Mouse (Mus musculus) right cerebral cortex, postnatal 4 days (tissue): Measurements from ENCODE around the gene Ak5.
"Not testable (repeated sequence)": the region's sequence is repeated elsewhere in the genome, so short reads cannot be mapped to it uniquely, and the experiment has no call there.

Experiments used
- DNase-seq: peaks from one replicate; pipeline ENCODE4 v3.0.0-alpha.2; 2022

The Ak5 gene

DNA sequence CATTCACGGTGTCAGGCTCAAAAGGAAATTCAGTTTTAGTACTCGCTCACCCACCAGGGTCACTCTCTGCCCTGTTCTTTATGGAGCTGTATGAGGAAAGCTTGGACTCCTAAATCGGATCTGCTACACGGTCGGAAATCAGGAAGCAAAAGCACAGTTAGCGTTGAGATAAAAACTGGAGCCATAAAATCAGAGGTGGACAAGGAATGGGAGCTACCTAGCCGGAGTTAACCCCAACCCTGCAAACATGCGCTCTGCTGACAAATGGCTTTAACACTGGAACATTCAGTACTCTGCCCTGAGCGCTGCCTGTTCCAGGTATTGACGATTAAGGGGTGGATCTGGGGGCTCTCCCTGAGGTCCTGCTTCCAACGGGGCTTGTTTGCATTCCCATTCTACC lies 47.6 kb downstream of the Ak5 start:
- DNase-seq, result no peak

DNA sequence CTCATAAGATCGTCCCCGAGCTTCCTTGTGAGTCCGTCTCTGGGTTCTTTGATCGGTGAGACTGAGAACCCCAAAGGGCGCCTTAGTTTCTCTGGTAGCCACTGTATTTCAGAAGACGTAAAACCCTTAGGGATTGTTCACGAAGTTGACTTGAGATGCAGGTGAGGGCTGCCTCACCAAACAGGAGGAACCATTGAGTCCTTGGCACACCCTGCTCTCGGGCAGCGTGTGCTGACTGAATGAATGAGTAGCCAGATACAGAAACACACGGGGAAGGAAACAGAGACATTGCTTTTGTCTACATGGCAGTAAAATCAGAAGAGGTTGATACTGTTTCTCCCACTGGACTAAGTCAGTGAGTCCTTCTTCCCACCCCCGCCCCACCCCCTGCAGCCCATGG lies 48.1 kb downstream of the Ak5 start:
- no peak for DNase-seq

DNA sequence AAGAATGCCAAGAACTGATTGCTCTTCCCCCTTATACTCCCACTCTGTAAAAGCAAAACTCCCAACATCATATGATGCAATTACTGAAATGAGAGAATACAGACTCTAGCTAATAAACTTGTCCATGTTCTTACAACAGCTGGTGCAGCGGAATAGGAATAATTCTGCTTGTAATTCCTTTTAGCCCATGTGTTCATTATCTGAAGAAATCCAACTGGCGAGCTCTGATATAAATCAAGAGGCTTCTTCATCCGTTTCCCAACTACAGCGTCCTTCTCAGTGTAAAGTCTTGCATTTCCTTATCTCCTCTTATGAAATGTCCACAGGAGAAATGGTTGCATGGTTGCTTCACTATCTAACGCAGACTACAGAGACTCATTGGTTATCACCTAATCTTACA lies 59.1 kb downstream of the Ak5 start:
- no peak for DNase-seq

DNA sequence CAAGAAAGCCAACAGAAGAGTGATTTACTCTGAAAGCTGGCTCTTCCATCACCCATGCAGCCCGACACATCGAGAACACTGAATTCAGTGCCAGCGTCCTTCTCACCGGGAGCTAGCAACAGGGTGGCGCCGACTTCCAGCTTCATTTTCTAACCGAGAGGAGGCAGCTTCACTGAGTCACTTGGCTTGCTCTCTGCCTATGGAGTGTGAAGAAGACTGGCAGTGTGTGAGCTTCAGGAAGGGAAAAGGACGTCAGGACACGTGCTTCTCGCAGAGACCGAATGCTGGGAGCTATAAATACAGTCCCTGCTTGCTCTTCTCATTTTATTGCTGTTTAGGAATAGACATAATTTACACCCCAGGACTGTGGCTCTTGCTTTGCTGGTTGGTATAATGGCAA lies 62.3 kb downstream of the Ak5 start:
- peak; percentile 34 for DNase-seq

DNA sequence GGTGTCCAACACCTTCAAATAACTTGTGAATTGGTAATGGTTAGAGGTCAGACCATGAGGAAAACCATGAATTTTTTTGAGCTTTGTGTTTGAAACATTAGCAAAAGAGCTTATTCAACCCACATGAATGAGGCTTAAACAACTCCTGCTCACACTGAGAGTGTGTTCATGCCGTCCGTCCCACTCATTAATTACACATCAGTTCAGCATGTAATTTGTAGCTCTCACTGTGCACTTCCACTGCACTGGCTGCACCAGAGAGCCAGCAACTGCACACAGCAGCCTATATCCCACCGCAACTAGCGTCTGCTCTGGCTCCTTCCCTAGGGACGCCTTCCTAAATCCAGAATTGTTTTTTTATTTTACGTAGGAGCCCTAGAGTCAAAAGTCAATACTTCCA lies 68.5 kb downstream of the Ak5 start:
- no peak for DNase-seq

DNA sequence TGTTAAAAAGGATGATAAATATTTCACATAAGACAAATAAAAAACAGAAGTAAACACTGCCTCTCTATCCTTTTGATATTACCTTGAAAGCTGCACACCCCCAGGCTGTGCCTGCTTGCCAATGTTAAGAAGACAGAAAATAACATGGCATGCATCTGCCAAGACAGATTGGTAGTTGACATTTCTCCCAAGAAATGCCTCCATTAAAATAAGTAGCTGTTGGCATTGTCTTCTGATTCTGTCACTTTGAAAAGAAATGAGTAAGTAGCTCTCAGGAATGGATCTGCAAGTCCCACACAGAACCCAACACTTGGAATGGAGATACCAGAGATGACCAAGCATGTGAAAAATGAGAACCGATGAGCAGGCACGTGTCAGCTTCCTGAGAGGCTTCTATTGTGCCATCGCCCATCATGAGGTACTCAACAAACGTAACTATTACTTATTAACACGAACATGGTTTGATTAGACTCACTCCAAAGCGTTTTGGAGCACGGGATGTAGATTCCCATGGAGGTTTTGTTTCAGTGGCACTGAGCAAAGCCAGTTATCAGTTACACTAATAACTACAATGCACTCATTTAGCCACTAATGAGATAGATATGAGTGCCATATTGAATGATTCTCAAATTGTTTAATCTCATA lies 71.6 kb downstream of the Ak5 start:
- no peak for DNase-seq

DNA sequence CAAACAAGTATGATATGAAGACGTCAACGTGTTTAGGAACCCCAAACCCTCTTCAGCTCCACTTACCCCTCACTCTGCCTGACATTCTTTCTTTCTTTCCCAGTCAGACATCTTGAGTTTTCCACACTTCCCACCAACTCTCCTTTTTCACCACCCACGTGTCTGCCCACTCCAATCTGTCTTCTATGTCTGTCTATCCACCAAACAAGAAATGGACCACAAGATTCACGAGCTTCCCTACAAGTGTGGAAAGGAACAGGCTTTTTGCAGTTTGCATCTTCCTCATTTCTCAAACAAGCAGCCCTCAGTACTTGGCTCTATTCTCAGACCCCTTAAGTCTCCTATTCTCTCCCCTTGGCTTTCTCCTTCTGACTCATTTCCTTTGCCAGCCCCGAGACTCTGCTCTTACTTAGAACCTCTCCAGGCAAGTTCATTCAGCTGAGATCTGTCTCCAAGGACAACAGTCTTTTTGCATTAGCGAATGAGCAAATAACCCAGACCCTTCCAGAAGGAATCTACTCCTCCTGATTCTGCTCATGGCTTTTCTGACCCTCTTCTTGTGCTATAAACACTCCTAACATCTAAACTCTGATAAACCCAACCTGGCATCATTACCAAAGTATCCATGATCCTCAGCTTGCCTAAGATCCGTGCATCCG lies 75.3 kb downstream of the Ak5 start:
- no peak for DNase-seq

DNA sequence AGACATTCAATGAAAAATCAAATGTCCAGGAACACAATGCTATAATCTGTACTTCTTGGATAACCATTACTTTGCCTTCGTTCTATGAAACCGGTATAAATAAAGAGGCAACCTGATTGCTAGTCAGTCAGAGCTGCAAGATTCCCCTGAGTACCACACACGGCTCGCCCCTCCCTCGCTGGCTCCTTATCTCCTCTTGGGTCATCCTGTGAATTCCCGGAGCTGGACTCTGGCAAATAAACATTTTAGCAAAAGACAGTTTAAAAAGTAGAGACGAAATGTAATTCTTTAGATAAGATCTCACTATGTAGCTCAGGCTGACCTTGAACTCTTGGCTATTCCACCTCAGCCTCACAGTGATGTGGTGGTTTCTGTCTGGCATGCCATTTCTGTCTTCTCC lies 77.7 kb downstream of the Ak5 start:
- no peak for DNase-seq

DNA sequence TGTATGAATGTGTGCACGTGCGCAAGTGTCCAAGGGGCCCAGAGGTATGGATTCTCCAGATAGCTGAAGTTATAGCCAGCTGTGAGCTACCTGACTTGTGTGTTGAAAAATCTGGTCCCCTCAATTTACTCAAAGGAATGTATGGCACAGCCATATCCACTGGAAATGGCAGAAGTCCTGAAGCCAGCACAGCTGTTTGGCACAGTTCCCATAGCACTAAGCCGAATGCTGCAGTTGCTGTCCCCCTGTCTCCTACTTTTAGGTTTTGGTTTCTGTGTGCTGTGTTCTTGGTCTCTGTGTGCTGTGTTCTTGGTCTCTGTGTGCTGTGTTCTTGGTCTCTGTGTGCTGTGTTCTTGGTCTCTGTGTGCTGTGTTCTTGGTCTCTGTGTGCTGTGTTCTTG lies 79.1 kb downstream of the Ak5 start:
- DNase-seq, result not testable (repeated sequence)

DNA sequence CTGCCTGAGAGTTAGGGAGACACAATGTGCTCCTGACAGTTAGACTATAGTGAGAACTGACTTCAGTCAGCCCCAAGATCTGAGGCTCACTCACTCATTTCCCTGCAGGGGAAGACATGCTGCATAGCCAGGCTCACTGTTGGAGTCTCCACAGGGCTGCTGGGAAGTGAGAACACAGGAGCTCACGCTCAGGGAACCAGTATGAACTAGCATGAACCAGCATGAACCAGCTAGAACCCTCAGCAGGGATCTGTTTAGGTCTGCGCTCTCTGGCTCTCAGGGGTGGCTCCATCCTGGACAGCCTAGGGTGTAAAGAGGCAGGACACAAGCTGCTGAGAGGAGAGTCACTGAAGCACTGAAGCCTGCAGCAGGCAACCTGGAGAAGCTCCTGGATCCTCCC lies 81.2 kb downstream of the Ak5 start:
- DNase-seq, result no peak

DNA sequence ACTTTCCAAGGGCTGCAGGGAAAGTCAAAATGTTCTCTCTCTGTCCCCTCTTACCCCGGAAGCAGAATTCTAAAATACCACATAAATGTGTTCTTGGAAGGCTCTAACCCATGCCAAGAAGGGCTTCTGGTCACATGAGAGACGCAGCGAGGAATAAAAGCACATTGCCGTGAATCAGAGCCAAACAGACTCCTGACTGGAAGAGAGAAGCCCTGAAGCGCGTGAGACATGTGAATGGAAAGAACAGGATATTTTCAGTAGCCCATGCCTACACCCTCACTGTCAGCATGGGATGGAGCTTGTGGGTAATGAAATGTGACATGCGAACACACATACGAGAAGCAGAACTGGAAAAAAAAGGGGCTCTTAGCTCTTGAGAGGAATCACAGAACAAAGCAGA lies 82.0 kb downstream of the Ak5 start:
- DNase-seq, result no peak

DNA sequence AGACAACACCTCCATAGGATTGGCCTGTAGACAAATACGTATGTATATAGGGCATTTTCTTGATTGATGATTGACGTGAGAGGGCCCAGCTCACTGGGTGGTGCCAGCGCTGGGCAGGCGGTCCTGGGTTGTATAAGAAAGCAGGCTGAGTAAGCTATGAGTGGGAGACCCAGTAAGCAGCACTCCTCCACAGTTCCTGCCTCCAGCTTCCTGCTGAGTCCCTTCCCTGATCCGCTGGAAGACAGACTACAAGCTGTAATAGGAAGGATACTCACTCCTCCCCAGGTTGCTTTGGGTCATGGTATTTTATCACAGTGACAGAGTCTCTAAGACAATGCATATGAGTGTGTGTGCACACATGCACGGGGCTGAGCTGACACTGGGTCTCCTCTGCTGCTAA lies 82.6 kb downstream of the Ak5 start:
- DNase-seq, result no peak

DNA sequence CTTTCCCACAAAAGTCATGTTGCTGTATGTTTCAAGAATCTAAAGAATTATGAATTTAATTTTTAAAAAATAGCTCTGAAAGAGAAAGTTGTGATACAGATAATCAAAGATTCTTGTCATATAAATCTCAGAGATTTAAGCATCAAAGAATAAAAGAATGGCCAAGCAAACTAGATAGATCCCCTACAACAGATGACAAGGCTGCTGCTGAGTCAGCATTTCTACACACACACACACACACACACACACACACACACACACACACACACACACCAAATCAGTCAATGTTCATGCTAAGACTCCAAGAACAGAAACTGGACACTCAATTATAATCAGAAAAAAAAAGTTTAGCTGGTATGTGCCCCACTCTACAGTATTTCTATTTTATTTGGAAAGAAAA lies 85.1 kb downstream of the Ak5 start:
- DNase-seq, result no peak

DNA sequence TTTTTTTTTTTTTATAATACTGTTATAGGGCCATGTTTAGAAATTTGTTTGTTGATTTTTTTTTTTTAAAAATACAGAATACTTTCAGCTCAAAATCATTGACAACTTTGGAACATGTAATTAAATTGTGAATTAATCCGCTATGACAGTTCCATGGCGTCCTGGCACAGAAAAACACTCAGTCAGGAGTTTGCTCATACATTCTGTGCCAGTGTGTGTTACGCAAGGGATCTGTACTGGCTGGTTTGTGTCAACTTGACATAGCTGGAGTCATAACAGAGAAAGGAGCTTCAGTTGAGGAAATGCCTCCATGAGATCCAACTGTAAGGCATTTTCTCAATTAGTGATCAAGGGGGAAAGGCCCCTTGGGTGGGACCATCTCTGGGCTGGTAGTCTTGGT lies 86.3 kb downstream of the Ak5 start:
- DNase-seq, result not testable (repeated sequence)

DNA sequence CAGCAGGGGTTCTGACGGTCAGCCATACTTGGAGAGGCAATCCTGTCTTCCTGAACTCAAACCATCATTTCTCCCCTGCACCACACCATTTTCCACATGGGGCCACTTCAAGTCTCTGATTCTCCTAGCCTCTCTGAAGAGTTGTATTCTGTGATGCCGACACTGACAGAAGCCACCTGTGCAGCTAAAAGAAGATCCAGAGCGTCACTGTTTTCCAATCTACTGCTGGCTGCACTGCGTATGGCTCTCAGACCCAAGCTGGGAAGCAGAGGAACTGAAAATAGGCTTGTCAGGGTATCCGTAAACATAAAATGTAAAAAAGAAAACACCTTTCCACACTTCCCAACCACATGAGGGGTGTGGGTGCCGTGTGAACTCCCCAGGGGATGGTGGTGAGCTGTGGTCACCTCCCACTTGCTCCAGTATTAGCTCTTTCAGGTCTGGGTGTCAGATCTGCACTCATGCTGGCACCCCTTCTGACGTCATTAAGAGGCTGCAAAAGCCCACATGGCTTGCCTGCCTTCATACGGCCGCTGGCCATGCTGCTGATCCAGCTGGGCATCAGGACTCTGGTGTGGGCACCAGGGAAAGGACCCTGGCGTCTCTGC lies 88.1 kb downstream of the Ak5 start:
- no peak for DNase-seq

DNA sequence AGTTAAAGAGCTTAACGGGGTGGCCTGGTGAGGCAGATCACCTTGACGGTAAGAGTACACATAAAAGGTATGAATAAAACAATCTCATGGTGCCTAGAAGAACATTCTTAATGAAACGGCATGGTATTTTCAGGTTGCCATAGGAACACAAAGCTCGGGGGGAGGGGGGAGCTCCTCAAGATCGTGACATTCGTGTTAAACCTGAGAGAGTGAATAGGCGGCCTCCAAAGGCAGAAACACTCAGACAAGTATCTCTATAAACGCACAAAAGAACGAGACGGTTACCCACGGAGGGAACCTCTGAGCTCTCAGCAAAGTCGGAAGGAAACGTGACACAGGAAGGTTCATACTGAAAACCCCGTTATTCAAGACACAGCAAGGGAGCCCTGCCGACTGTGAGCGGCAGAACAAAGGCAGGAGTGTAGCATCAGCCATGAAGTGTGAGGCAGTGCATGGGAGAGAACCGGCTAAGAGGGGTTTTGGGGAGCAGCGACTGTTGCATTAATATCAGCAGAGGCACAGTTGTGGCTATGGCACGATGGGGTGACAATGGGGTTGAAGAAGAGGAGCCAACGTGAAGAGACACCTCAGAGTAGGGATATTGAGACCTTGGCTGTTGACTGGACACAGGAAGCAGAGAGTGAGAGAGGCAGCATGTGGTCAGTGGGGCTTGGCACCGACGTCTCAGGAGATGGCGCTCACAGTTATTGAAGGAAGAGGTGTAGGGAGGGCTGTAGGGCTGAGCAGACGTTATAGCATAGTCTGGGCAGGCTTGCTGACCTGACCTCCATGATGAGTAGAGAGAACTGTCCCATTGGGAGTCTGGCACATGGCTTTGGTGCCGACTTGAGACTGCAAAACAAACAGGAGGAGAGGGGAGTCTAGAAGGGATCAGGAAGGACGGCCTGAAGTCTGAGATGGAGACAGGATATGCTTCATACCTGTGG lies 89.6 kb downstream of the Ak5 start:
- peak; percentile 40 for DNase-seq

DNA sequence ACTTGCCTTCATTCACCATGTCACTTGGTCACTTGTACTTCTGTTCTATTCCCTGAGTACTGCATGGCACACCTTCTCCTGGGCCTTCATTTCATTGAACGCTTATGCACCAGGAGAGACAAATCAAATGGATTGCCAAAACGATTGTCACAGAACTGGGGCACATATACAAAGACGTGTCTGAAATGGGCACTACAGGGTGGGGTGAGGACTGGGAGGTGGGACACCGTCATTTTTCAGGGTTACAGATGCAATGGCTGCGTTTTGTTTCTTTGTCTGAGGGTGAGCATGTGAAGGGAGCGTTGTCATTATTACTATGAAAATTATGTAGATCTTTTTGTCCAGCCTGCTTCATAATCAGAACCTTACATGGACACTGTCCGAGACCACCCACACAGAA lies 90.4 kb downstream of the Ak5 start:
- no peak for DNase-seq

DNA sequence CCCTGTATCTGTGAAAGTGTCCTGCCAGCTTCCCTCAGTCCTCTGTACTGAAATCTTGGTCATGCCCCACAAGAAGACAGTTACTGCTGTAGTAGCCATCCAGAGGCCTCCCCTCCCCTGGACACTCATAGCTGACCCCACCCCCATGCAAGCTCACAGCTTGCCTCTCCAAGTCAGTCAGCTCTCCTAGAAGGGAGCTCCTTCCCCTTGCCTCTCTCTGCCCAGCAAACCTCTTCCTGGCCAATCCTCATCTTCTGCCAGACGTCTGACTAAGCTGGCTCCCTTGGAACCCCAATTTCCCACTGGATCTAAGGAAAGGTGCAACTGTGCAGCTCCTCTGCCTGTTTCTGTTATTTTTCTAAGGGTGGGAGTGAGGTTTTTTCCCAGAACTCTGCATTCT lies 90.9 kb downstream of the Ak5 start:
- DNase-seq, result no peak

DNA sequence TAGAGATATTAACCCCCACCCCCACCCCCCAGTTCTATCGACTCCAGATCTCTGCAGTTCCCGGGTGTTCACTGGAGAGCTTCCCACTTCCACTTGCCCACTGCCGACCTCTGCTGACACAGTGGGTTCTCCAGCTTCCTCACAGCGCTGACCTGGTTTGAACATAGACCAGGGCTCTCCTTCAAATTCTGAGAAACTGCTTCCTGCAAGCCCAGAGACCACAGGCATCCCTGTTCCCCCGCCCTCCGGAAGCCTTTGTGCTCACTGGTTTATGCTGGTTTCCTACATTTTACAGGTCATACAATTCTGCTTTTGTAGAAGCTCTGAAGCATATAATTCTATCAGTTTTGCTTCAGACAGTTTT lies 98.9 kb downstream of the Ak5 start:
- DNase-seq, result no peak

DNA sequence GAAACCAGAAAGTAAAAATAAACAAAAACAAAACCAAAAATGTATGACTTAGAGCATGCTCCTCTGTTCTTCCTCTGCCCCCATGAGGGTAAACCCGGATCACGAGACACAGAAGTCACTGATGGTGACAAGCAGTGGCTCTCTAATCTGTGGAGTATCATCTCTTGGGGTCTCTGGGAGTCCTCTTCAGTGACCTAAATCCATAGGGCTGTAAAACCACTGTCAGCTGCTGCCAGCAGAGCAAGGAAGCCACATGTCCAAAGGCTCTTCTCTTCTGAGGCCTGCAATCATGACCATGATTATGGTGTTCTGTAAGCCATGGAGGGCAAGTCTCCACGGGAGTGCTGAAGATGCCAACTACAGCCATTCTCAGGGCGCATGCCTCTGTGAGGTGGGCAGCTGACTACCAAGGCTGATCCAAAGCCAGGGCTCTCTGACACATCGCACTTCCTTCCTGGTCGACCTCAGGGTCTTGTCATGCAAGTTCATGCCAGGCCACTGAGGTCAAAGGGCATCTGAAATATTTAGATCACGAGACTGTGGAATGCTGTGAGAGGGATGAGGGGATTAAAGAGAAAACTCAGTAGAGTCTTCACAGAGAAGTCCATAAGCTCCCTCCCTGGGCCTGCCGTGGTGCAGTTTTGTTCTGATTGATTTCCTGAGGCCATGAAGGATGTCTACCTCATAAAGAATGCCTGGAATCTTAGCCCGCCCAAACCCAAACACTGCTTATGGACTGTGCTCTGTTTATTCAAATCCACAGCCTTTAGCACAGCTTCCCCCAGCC lies 99.5 kb downstream of the Ak5 start:
- no peak for DNase-seq

DNA sequence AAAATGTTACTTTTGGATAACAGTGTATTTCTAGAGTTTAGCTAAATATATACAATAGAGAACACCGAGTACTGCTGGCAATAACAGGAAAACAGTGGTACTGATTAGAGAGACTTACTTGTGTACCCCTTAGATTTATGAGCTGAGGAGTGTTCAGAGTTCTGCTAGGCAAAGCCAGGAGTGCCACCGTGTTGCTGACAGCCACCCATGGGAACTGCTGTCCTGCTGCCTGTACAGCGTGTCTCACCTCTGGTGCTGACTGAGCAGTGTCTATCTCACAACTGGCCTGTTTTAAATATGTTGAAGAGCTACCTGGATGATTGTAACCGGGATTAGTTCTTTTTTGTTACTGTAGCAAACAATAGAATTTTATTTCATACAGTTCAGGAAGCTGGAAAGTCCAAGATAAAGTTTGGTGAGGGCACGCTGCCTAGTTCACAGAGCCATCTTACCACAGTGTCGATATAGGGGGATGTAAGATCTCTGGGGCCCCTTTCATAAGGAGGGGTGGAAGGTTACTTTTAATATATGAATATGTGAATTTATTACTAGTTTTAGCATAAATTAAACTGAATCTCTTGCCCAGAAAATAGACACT lies 103.5 kb downstream of the Ak5 start:
- no peak for DNase-seq

DNA sequence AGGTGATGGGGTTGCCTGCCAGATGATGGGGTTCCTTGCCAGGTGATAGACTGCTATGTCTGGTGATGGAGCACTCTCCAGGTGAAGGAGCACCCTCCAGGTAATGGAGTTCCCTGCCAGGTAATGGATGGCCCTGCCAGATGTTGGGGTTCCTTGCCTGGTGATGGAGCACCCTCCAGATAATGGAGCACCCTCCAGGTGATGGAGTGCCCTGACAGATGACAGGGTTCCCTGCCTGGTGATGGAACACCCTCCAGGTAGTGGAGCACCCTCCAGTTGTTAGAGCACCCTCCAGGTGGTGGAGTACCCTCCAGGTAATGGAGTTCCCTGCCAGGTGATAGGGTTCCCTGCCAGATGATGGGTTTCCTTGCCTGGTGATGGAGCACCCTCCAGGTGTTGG lies 104.3 kb downstream of the Ak5 start:
- no peak for DNase-seq
